Mouse (Mus musculus) kidney, postnatal 0 days (tissue): ENCODE measurements at regions not wholly inside any gene's neighbourhood (a gene's known extent, or its start where the extent isn't known, plus 50 kb on each side); places are given as distances from the start of the nearest gene placed in this dataset.

Experiments used
- ATAC-seq: fragments of 200-750 bp; cut with Nextera tagmentation; replicated peaks from 2 replicates; pipeline ENCODE4 v1.8.0; 2017; ENCODE audit warnings: low read depth, moderate number of reproducible peaks, moderate TSS enrichment, moderate library complexity; ENCODE audit not compliant: low FRiP score
- DNase-seq: peaks from one replicate; pipeline ENCODE4 v3.0.0-alpha.2; 2016; ENCODE audit warnings: low spot score
- H3K27ac ChIP-seq: fragments of 300-500 bp; sonication (generic); 2 replicates; pipeline ENCODE4 v1.5.1; 2014; ENCODE audit warnings: mild to moderate bottlenecking
- H3K27me3 ChIP-seq: fragments of 300-500 bp; sonication (generic); 2 replicates; pipeline ENCODE4 v1.6.1; 2014; ENCODE audit warnings: low read length, mixed read lengths; ENCODE audit not compliant: insufficient read depth
- H3K36me3 ChIP-seq: fragments of 300-500 bp; sonication (generic); 2 replicates; pipeline ENCODE4 v1.6.1; 2014; ENCODE audit warnings: low read length, mixed read lengths; ENCODE audit not compliant: insufficient read depth
- H3K4me1 ChIP-seq: fragments of 300-500 bp; sonication (generic); replicated peaks from 2 replicates; pipeline ENCODE4 v1.6.1; 2014; ENCODE audit warnings: antibody characterized with exemption, low read length, mixed read lengths; ENCODE audit not compliant: insufficient read depth
- H3K4me2 ChIP-seq: fragments of 300-500 bp; sonication (generic); 2 replicates; pipeline ENCODE4 v1.6.1; 2014; ENCODE audit warnings: mild to moderate bottlenecking, low read length, moderate library complexity, mixed read lengths
- H3K4me3 ChIP-seq: fragments of 300-500 bp; sonication (generic); replicated peaks from 2 replicates; pipeline ENCODE4 v1.5.1; 2014; ENCODE audit warnings: low read depth, low read length
- H3K9ac ChIP-seq: fragments of 300-500 bp; sonication (generic); 2 replicates; pipeline ENCODE4 v1.6.1; 2014; ENCODE audit warnings: low read depth, low read length
- H3K9me3 ChIP-seq: fragments of 300-500 bp; sonication (generic); replicated peaks from 2 replicates; pipeline ENCODE4 v1.6.1; 2016; ENCODE audit warnings: low read length, inconsistent platforms, mixed read lengths
- CTCF ChIP-seq: IDR thresholded peaks from 2 replicates; pipeline ENCODE4 v1.5.1; 2016; ENCODE audit warnings: antibody characterized with exemption, low read depth, mild to moderate bottlenecking, moderate library complexity
- WGBS: fragments of 180-500 bp; shearing (Covaris S2); extraction: QIAGEN DNeasy Blood & Tissue Kit; methylation state at CpG from one replicate; pipeline ENCODE4 v1.1.7; 2014; 5-methylcytosine and 5-hydroxymethylcytosine counted together

DNA sequence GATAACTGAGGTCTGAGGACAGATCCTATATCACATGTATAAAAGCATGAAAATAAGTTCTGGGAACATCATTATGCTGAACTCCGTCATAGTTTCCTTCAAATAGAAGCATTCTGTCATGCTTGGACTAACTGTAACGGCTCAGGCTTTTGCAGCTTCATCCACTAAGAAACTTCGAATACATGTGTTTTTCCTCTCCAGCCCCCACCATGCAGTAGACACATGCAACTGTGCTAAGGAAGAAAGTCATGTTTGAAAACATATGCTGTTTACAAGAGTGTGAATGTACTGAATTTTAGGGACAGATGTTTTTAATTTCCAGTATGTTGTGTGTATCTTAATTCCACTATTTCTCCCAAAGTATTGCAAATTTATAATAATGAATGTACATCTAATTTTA lies 219.5 kb downstream of the Ptprc start:
- H3K27ac ChIP-seq: no peak overlapping the region
- H3K9me3 ChIP-seq: no peaks in the 10 kb centered on the region
- no peak for TF ChIP-seq CTCF
- H3K36me3 ChIP-seq: no peaks in the 10 kb centered on the region
- no peak overlapping the region for H3K9ac ChIP-seq
- WGBS: 45% methylated on average over 3 of the region's 3 CpGs
- H3K4me1 ChIP-seq: no peaks in the 10 kb centered on the region
- DNase-seq (no peak), ATAC-seq (no peak)
- H3K27me3 ChIP-seq: no peaks in the 10 kb centered on the region
- H3K4me2 ChIP-seq: no peak overlapping the region
- no peak overlapping the region for H3K4me3 ChIP-seq

DNA sequence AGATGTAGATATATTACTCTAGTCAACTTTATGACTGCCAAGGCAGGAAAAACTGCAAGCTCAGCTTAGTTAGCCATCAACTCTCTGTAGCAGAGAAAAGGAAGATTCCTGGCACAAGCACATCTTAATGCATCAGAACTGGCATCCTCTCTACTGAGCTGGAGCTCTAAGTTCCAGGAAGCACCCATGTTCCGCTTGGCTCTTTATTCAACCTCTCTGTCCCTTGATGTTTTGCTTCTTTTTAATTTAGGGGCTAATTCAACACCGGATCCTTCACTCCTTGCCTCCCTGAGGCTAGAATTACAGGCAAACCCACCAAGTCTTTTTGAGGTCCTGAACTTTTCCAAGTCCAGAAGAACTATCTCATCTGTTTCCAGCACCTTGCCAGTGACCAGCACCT lies 220.4 kb downstream of the Ptprc start:
- peak; percentile 83 for DNase-seq
- H3K4me1 ChIP-seq: no peaks in the 10 kb centered on the region
- H3K4me3 ChIP-seq: no peak overlapping the region
- no peak for ATAC-seq
- H3K9ac ChIP-seq: no peak overlapping the region
- H3K9me3 ChIP-seq: no peaks in the 10 kb centered on the region
- 52% methylated on average over 2 of the region's 2 CpGs for WGBS
- H3K4me2 ChIP-seq: no peak overlapping the region
- H3K27me3 ChIP-seq: no peaks in the 10 kb centered on the region
- no peak overlapping the region for H3K27ac ChIP-seq
- H3K36me3 ChIP-seq: no peaks in the 10 kb centered on the region
- no peak for TF ChIP-seq CTCF

DNA sequence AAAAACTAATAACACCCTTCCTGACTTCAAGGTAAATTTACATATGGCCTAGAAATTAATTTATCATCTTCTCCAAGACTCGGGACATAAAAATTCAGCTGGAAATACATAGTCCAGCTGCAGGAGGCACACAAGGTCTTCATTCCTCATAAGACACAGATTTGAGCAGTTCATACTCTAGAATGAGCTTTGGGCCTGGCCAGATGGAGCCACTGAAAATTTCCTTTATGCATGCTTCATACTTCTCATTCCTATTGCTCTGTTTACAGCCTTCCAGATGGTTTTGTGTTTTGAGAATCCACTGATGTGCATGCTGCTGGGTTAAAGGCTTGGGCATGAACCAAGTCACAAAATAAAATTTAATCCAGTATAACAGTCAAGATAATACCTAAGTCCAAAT lies 222.1 kb downstream of the Ptprc start:
- Histone ChIP-seq H3K9ac (no peak overlapping the region), H3K36me3 (no peaks in the 10 kb centered on the region), H3K9me3 (no peaks in the 10 kb centered on the region), H3K27ac (no peak overlapping the region), H3K27me3 (no peaks in the 10 kb centered on the region), H3K4me1 (no peaks in the 10 kb centered on the region), H3K4me3 (no peak overlapping the region), H3K4me2 (no peak overlapping the region)
- DNase-seq: peak; percentile 36
- TF ChIP-seq CTCF: no peak
- no peak for ATAC-seq
- WGBS: 61% methylated on average over 1 of the region's 1 CpGs

DNA sequence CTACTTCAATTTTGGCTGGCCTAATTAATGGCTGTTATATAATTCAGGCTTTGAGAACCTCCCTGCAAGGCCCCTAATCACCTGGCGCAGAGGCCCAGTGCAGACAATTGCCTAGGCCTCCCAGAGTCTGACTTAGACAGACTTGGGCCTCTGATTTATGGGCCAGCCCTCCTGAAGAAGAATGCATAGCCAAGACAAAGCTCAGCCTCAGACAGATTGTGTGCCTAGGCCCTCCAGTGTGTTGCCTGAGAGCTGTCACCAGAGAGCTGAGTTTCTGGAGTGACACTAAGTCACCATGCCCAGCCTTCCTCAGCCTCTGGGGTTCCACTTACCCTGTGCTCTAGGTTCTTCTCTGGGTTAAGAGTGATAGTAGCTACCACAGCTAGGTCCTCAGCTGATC lies 222.7 kb downstream of the Ptprc start:
- Histone ChIP-seq H3K36me3 (no peaks in the 10 kb centered on the region), H3K27me3 (no peaks in the 10 kb centered on the region), H3K4me1 (no peaks in the 10 kb centered on the region), H3K9me3 (no peaks in the 10 kb centered on the region), H3K4me3 (no peak overlapping the region), H3K27ac (no peak overlapping the region), H3K9ac (no peak overlapping the region), H3K4me2 (no peak overlapping the region)
- WGBS: 46% methylated on average over 1 of the region's 1 CpGs
- no peak for DNase-seq
- TF ChIP-seq CTCF: no peak
- 0 out of 2 replicates have a peak, but pooled peaks have one; percentile 29 for ATAC-seq

DNA sequence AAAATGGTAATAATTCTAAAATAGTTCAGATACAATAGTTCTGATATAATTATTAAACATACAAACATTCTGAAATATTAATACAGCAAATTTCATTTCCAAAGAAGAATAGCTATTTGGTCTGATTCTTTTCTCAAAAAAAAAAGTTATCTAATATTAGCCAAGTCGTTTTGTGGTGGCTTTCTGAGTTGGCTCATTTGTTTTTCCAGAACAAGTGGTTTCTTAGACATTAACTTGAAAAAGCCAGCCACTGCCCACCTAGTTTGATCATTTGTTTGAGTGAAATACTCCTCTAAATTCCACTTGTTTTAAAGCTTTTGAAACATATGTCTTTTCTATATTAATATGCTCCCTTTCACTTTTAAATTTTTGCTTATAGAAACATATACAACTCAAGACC lies 227.6 kb downstream of the Ptprc start:
- Histone ChIP-seq H3K27me3 (no peaks in the 10 kb centered on the region), H3K4me1 (no peaks in the 10 kb centered on the region), H3K4me2 (no peak overlapping the region), H3K9me3 (no peaks in the 10 kb centered on the region), H3K4me3 (no peak overlapping the region), H3K27ac (no peak overlapping the region), H3K36me3 (0 out of 2 replicates have a peak, but pooled peaks cover 3% of the 10 kb centered on the region), H3K9ac (no peak overlapping the region)
- no peak for TF ChIP-seq CTCF
- 66% methylated on average over 1 of the region's 1 CpGs for WGBS
- DNase-seq: no peak
- ATAC-seq: no peak

DNA sequence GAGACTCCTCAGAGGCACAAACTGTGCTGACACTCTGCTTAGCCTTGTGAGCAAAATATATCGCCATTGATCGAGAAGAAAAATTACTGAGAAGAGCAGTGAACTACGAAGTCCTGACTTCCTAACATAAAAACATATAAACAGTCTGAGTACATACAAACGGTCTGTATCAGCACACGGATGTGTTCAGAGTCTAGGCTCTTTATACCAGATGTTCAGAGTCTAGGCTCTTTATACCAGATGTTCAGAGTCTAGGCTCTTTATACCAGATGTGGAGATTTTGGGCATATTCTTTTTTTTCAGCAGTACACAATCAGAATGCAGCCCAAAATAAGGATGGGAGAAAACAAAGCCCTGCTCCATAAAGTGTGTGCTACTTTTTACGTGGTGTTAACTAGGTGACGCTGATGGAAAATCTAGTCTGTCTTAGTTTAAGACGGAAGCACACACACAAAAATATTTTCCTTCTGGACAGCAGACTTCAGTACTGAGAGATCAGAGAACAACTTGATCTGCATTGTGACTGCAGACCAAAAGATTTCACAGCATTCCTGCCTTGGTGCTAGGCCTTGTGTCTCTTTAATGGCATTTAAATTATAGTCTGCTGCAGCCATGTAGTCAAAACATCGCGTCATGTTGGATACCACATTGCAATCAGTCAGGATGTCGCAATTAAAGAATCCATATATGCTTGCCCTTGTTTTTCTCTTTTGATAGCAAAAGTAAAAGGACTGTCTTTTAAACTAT lies 233.6 kb downstream of the Ptprc start:
- 0 out of 2 replicates have a peak, but pooled peaks cover 11% of the 10 kb centered on the region for H3K36me3 ChIP-seq
- no peaks in the 10 kb centered on the region for H3K9me3 ChIP-seq
- no peaks in the 10 kb centered on the region for H3K27me3 ChIP-seq
- DNase-seq (no peak), ATAC-seq (no peak)
- no peak overlapping the region for H3K9ac ChIP-seq
- no peak overlapping the region for H3K4me2 ChIP-seq
- WGBS: 76% methylated on average over 11 of the region's 11 CpGs
- no peak for TF ChIP-seq CTCF
- H3K27ac ChIP-seq: no peak overlapping the region
- H3K4me1 ChIP-seq: no peaks in the 10 kb centered on the region
- no peak overlapping the region for H3K4me3 ChIP-seq

DNA sequence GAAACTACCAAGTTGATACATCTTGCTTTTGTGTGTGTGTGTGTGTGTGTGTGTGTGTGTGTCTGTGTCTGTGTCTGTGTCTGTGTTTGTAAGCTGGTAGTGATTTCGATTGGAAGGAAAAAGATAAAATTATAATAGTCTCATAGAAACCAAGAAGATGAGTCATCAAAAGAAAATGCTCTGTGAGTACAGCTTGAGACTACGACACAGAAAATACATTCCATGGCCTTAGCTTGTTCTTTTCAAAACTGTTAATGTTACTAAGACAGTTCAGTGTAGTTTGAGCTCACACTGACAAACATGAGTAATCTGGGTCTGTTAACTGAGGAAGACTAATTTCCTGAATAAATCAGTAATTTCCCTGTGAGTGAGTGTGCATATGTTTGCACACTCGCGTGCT lies 239.8 kb downstream of the Ptprc start:
- Histone ChIP-seq H3K36me3 (0 out of 2 replicates have a peak, but pooled peaks cover 16% of the 10 kb centered on the region), H3K4me3 (no peak overlapping the region), H3K4me2 (no peak overlapping the region), H3K9ac (no peak overlapping the region), H3K9me3 (no peaks in the 10 kb centered on the region), H3K4me1 (no peaks in the 10 kb centered on the region), H3K27me3 (no peaks in the 10 kb centered on the region), H3K27ac (no peak overlapping the region)
- DNase-seq (no peak), ATAC-seq (no peak)
- TF ChIP-seq CTCF: no peak
- WGBS: 74% methylated on average over 4 of the region's 4 CpGs
